Mouse (Mus musculus) 3T3-L1 (cell line): ENCODE results near the gene Pink1.
"Not testable (repeated sequence)": the region's sequence is repeated elsewhere in the genome, so short reads cannot be mapped to it uniquely, and the experiment has no call there.

Experiments used
- DNase-seq: peaks from one replicate; pipeline ENCODE4 v3.0.0-alpha.2; 2015; ENCODE audit warnings: low read depth, low spot score

Pink1 gene

DNA sequence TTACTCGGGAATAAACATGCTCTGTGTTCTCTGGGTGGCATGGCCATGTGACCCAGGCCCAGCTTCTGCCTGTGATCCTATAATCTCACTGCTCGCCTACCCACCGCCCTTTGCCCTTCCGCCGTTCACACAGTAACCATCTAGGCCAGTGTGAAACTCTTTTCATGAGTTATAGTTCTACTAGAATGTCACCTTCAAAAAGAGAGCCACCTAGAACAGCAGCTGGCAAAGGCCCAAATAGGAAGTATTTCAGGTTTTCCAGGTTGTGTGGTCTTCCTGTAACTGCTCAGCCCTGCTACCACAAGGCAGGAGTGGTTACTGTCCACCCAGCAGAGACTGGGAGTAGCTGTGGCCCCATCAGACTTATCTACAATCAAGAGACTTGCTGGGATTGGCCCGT lies 16.7 kb upstream of the Pink1 start:
- DNase-seq: no peak

DNA sequence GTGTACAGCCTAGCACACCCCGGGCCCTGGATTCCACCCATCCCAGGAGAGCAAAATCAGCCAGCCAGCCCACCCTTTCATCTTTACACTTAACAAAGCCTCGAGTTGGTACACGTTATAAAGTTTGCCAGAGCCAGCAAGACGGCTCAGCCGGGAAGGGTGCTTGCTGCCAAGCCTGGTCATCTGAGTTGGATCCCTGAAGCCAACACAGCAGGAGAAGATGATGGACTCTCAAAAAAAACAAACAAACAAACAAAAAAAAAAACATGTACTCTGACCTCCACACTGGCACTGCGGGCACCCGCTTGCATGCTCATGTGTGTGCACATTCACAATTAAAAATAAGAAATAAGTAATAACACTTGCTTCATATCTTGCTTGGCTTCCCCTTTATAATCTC lies 15.9 kb upstream of the Pink1 start:
- no peak for DNase-seq

DNA sequence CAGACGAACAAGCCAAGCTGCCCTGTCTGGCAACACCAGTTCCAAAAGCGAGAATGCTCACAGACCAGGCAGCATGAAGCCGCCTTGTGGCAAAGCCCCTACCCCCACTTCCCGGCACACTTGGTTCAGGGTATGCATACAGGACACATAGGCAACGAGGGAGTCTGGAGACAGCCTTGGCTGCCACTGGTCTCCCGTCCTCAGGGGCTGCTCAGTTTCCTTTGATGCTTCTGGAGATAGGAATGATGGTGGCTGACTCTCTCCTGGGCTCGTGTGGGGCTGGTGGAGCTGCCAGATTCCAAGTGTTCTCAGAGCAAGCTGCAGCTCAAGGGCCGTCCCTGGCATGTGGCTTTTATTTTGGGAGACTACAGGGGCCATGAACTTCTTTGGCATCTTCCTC lies 15.3 kb upstream of the Pink1 start:
- no peak for DNase-seq

DNA sequence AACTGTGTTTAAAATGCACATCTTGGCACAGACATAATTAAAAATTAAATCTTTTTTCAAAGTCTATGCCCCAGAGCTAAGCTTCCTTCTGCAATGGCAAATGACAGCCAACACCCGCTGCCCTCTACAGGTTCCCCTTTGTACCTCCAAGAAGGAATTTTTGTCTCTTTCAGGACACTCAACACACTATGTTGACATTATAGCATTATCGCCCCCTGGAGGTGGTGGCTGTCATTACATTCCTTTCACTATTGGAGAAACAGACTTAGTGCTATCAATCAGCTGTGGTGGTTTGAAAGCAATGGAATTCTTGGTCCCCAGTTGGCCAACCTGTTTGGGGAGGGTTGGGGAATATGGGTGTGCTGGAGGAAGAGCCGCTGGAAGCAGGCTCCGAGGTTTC lies 13.9 kb upstream of the Pink1 start:
- peak; percentile 52 for DNase-seq

DNA sequence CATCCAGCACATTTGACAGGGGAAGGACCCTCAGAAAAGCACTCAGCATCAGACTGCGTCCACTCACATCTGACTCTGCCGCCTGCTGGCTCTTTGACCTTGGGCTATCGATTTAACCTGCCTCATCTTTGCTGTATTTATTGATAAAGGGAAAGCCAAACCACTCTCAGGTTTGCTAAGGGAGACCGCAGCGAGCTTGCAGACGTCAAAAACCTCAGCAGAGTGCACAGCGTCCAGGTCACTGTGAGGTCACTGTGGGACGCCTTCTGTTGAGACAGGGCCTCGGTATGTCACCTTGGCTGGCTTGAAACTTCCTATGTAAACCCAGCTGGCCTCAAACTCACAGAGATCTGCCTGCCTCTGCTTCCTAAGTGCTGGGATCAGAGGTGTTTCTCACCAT lies 11.2 kb upstream of the Pink1 start:
- DNase-seq: no peak

DNA sequence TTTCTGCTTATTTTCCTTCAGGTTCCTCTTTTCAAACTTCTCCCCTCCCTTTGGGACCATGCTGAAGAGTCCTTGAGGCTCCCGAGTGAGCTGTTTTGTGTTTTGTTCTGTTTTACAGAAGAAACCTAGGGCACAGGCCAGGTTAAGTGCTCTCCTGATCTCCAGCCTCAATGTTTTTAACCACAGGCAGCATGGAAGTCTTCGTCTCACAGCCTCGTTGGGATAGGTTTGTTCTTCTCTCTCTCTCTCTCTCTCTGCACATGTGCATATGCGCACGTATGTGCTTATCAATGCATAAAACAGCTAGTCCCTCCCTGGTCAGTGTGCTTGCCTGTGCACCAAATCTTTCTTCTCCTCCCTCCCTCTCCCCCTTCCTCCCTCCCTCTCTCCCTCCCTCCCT lies 10.8 kb upstream of the Pink1 start:
- DNase-seq: no peak

DNA sequence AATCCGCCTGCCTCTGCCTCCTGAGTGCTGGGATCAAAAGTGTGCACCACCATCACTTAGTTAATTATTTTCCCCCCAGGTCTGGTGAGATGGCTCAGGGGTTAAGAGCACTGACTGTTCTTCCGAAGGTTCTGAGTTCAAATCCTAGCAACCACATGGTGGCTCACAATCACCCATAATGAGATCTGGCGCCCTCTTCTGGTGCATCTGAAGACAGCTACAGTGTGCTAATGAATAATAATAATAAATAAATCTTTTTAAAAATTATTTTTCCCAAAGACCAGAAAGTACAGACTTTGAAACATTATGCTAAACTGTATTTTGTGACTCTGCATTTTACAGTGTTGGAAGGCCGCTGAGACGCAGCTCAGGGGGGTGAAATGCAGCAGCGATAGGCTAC lies 9.5 kb upstream of the Pink1 start:
- no peak for DNase-seq

DNA sequence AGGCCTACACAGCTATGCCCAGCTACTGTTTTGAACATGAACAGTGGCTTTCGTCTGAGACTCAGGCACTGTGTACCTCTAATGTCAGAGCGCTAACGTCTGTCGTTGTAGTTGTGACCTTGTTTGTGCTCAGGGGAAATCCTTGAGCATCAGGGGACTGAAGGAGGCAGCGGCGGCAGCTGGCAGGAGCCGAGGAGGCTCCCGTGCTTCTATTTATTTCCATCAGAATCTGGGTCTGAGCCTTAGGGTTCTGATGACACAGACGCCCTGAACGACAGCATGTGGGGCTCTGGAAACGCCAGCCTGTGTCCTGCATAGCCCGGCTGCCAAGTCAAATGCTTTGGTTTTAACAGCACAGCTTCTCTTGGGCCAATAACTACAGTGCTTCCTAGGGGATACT lies 8.9 kb upstream of the Pink1 start:
- no peak for DNase-seq

DNA sequence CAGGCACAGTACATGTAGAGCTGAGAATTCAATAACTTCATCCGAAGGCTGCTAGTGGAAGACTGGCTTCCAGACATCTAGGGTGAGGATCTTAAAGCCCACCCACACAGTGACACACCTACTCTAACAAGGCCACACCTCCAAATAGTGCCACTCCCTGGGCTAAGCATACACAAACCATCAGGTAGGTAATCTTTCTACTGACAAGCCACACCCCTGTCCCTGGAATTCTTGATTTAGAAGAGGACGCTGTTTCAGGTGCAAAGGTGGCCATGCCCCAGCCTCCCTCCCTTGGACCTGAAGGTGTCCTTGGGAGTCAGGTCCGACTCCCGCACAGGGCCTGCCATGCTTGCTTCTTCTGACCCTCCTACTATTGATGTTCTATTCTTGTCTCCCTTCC lies 7.0 kb upstream of the Pink1 start:
- DNase-seq: no peak

DNA sequence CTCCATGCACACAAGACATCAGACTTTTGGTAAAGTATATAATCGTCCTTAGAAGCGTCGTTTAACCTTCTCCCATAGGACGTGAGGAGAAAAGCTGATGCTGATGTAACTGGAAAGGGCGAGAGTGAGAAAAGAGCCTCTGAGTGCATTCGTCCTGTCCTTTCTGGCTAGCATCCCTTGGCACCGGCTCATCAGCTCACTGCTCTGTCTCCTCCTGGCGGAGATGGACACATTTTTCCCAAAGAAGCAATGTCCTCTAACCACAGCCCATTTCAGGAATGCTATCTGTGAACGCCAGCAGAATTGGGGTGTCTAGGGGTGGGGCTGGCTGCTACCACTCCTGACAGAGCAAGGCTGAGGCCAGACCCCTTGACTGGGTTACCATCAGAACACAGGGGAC lies 5.5 kb upstream of the Pink1 start:
- DNase-seq: peak; percentile 13

DNA sequence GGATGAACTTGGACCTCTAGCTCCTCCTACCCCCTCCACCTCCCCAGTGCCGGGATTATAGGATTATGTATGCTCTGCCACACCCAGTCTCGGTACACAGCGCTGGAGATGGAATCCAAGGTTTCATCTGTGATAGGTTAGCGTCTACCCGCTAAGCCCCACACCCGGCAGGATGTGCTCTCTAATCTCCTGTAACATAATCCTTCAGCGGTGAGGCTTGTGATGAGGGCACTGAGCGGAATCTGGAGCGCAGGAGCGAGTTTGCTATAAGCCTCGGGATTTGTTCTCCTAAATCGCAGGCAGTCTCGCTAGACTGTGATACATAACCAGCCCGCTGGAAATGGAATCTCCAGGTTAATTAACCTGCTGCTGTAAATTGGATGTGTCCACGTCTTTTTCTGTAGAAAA lies 4.2 kb upstream of the Pink1 start:
- DNase-seq: no peak

DNA sequence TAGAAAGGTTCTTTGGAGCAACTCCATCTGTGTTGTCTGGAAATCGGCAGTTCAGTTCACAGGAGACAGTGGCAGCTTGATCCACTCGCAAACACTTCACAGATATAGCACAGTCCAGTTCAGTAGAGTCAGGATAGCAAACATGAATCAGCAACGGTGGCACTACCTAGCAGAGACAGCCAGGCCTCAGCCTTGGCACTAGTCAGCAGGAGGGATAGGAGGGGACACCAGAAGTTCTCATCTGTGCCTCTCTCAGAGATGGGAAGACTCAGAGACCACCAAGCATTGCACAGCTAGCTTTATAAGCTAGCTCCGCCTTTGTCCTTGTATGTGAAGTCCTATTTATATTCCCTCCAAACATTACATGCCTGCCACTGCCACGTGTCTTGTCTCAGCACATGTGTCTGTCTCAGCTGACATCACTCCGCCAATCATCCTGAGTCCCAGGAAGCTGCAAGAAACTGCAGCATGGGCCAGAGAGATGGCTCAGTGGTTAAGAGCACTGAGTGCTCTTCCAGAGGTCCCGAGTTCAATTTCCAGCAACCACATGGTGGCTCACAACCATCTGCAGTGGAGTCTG lies 1.9 kb upstream of the Pink1 start:
- DNase-seq: no peak

DNA sequence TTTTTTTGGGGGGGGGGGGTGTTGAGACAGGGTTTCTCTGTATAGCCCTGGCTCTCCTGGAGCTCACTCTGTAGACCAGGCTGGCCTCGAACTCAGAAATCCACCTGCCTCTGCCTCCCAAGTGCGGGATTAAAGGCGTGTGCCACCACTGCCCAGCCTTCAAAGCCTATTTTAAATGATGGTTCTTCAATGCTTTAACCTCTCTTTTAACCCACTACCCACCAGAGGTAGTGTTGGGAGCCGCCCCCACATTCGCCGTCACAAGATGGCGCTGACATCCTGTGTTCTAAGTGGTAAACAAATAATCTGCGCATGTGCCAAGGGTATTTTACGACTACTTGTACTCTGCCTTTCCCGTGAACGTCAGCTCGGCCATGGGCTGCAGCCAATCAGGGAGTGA lies 1.0 kb upstream of the Pink1 start:
- not testable (repeated sequence) for DNase-seq

DNA sequence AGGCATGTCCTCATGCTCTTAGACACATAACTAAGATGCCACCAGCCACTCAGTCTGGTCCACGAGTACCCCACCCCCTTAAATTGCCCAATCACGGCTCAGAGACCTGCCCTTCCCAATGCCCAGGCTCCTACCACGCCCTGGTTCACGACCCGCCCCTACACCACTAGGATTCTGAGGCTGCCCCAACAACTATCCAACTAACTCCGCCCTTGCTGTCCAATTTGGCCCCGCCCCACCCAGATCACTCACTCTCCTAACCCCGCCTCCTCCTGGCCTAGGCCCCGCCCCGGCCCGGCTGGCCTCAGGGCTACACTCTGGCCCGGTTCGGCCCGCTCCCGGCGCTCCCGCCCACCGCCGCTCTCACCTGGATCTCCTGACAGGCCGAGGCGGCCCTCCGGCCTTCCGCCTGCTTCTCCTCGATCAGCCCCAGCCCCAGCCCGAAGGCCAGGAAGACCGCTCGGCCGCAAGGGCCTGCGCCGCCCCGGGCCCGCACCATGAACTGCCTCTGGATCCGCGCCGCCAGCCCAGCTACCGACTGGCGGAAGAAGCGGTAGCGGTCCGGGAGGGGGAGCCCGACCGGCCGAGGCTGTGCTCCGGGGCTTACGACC lies 536 bp downstream of the Pink1 start:
- DNase-seq: peak; percentile 91

DNA sequence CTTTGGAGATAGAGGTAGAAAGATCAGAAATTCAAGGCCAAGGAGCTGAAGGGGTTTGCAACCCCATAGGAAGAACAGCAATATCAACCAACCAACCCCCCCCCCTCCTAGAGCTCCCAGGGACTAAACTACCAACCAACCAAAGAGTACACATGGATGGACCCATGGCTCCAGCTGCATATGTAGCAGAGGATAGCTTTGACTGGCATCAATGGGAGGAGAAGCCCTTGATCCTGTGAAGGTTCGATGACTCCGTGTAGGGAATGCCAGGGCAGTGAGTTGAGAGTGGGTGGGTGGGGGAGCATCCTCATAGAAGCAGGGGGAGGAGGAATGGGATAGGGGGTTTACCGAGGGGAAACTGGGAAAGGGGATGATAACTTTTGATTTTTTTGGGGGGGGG lies 1.7 kb downstream of the Pink1 start:
- DNase-seq: no peak

DNA sequence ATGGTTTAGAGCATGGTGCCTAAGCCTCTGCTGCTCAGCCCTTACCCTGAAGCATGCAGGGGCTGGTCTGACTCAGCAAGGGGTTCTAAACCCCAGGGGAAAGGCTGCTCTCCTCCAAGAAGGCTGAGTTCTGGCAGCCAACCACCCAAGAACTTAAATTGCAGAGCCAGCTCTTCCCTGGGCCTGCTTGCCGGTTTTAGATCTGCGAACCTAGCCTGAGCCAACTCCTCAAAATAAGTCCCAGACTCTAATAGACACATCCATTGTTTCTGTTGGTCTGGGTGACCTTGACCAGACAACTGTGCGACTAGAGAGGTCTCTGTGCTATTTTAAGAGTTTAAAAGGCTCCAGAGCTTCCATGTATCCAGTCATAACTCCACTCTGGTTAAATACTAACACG lies 2.4 kb downstream of the Pink1 start:
- DNase-seq: no peak

DNA sequence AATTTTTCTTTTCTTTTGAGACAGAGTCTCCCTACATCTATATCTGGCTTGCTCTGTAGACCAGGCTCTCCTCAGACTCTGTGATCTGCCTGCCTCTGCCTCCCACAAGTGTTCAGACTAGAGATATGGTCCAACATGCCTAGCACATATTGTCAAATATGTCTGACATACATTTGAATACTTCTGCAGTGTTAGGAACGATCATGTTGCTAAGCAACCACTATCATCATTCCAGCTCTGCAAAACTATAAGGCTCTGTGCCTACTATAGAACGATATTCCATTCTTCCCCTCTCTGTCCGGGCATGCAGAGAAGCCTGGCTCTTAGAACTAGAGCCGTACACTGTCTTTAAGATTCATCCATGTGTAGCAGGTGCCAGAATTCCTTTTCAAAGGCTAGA lies 3.4 kb downstream of the Pink1 start:
- DNase-seq: no peak

DNA sequence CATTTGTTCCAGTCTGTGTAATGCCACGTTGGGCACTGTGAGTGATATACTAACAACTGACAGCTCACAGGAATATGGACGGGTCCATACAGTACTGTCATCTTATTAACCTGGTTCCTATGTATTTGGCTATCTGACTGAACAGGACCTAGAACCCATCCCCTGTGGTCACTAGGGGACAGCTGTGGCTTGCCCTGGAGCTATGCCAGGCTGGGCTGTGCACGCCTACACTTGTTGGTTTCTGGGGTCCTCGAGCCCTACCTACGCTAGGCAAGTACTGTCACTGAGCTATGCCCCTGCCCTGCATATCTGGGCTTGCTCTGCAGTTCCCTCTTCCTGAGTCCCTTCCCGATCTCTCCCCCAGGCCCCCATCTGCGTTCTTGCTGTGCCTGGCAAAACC lies 4.6 kb downstream of the Pink1 start:
- DNase-seq: no peak

DNA sequence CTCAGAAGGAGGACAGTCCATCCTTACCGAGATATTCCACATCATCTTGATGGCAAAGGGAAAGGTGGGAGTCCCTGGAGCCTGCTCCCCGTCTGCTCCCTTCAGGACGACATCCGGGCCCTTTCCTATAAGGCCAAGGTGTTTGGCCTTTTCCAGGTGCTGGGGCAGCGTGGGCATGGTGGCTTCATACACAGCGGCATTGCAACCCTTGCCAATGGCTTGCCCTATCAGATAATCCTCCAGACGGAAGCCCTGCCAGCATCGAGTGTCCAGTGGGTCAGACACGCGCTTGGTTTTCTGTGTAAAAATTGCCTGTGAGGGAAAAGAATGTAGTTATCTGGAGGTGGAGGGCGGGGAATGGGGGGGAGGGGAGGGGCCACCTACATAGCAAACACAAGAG lies 5.4 kb downstream of the Pink1 start:
- no peak for DNase-seq

DNA sequence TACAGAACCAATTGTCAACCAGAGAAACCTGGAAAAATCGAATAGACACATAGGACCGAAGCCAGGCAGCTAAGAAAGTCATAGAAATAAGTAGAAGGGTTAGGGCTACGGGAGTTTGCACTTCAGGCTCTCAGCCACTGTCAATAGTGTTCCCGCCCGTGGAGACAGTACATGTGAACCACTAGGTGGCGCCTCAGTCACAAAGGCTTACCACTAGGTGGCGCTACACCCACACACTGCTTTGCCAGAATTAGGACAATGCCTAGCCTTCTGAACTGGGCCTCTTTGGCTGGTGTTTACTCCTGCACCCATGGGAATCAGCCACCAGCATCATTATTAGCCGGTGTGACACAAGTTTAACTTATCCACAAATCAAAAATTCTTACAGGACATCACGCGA lies 6.6 kb downstream of the Pink1 start:
- peak; percentile 90 for DNase-seq

DNA sequence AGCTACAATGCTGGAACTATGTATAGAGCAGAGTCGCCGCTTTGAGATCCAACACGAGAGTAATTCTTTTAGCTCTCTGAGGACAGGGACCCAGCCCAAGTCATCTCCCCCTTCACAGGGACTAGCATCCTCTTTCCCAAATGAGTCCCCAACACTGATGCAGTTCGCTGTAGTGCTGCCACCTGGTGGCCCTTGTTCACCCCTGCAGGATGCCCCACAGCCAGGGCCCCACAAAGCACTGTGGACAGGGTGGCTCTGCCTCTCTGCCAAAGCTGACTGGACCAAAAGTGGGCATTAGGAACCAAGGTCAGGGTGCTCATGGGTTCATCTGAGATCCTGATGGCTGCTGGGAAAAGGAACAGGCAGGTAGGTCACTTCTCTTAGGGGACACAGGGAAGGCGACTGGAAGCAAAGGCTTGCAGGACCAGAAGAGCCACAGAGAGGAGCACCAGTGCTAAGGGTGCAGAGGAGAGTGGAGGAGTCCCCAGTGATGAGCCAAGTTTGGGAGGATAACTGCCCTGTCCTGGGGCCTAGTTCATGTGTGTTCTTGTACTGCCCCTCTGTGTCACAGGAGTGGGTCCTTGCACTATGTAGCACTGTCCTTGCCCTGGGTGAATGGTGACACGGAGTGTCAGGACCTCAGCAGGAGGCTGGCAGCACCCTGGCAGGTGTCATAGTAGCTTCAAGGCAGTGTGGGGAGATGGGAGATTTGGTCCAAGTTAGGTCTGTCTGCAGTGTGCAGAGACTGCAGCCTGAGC lies 7.4 kb downstream of the Pink1 start:
- DNase-seq: peak; percentile 66

DNA sequence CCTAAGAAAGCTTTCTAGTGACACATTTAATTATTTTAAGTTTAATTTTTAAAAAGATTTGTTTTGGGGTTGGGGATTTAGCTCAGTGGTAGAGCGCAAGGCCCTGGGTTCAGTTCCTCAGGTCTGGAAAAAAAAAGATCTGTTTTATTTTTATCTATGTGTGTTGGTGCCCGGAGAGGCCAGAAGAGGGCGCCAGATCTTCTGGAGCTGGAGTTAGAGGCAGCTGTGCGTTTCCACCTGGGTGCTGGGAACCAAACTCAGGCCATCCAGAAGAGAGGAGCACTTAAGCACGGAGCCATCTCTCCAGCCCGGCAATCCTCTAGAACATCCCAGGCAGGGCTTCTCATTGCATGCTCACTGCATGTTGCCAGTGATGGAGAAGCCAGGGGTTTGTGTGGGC lies 9.7 kb downstream of the Pink1 start:
- no peak for DNase-seq

DNA sequence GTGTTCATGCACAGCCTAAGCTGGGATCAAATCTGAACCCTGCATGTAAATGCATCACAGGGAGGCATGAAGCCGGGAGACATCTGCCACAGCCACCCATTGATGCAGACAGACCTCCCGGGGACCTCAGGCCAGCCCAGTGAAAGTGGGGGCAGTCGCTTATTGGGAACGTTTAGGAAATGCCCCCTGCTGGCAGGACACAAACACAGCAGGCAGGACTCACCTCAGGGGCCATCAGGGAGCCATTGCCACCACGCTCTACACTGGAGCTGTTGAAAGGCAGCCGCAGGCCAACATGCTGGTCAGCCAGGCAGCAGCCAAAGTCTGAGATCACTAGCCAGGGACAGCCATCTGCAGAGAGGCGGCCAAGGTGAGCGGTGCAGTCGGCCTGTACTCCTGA lies 10.3 kb downstream of the Pink1 start:
- peak; percentile 38 for DNase-seq
